In the genomic region with DNA sequence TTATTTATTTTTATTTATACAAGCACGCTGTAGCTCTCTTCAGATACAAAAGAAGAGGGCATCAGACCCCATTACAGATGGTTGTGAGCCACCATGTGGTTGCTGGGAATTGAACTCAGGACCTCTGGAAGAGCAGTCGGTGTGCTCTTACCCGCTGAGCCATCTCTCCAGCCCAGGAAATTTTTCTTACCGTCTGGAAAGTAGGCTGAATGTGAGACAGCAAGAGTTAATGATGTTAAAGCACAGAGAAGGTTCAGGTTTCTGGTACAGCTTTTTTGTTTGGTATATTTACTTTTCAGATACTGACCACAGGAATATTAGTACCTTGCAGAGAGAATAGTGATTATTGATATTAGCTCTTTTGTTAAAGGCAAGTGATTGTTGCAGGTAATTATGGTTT, we compare ENCODE assay signal across 10 mouse cellular contexts. TPM values are rescaled to one million over a fixed set of nuclear protein-coding genes. Genes with fewer than 3 reads are reported as not detected.
DNase-seq lines count a peak whose midpoint lies in the region; ATAC-seq and TF ChIP-seq lines count a peak whose summit lies in the region.
"Had no signal": no experiment of that assay in that cellular context is flagged by ENCODE, and none has a peak within 500 bp of the region (broad histone marks: within the 10 kb centered on the region; RNA-seq: fewer than 3 reads in every experiment).

No protein-coding gene starts in this region.

- TF ChIP-seq CTCF in midbrain, postnatal 0 days (IDR thresholded peaks at IDR 0.05): no peak

- WGBS in kidney, embryonic 15.5 days: 66% methylated on average over 4 of the region's 4 CpGs
- WGBS in embryonic facial prominence, embryonic 13.5 days: 50% methylated on average over 4 of the region's 4 CpGs
- 55% methylated on average over 4 of the region's 4 CpGs for WGBS in hindbrain, embryonic 16.5 days
- WGBS in midbrain, postnatal 0 days: 59% methylated on average over 4 of the region's 4 CpGs

- no peak for DNase-seq in kidney, postnatal 36 days
- DNase-seq in midbrain, postnatal 0 days (ENCODE audit: low spot score): no peak
- DNase-seq in spleen, postnatal 4 days (ENCODE audit: low spot score in 2 of 2): no peak
- no peak for DNase-seq in adrenal gland, adult 2 months
- DNase-seq: embryo, embryonic 11 days; layer of hippocampus, postnatal 36 days had no signal

- peaks cover 25% of the 10 kb centered on the region for H3K4me1 ChIP-seq in kidney, embryonic 15.5 days
- H3K4me1 ChIP-seq in embryonic facial prominence, embryonic 13.5 days: peaks cover 20% of the 10 kb centered on the region
- peaks cover 15% of the 10 kb centered on the region for H3K4me1 ChIP-seq in hindbrain, embryonic 16.5 days (ENCODE audit: control insufficient read depth, insufficient read depth, low read depth, low read length)
- peaks cover 5% of the 10 kb centered on the region; the same call in 1 of the 2 replicates for H3K4me1 ChIP-seq in midbrain, postnatal 0 days (ENCODE audit: insufficient read depth, low read length)

- H3K27me3 ChIP-seq in kidney, embryonic 15.5 days: no peaks in the 10 kb centered on the region
- no peaks in the 10 kb centered on the region for H3K27me3 ChIP-seq in embryonic facial prominence, embryonic 13.5 days
- H3K27me3 ChIP-seq in hindbrain, embryonic 16.5 days (replicated peaks; ENCODE audit: control insufficient read depth, insufficient read depth, low read length): no peaks in the 10 kb centered on the region
- H3K27me3 ChIP-seq in midbrain, postnatal 0 days (ENCODE audit: insufficient read depth, low read length): no peaks in the 10 kb centered on the region

- ATAC-seq in kidney, embryonic 15.5 days (replicated peaks; ENCODE audit: low FRiP score): no peak
- ATAC-seq in embryonic facial prominence, embryonic 13.5 days (ENCODE audit: insufficient number of reproducible peaks, insufficient read depth, low FRiP score, low TSS enrichment, low read depth): no peak
- ATAC-seq in hindbrain, embryonic 16.5 days: no peak
- no peak for ATAC-seq in midbrain, postnatal 0 days (ENCODE audit: low FRiP score)

- peak overlapping the region; percentile 93 for H3K4me2 ChIP-seq in kidney, embryonic 15.5 days
- H3K4me2 ChIP-seq in embryonic facial prominence, embryonic 13.5 days: peak overlapping the region; percentile 91
- peak overlapping the region; percentile 77 for H3K4me2 ChIP-seq in hindbrain, embryonic 16.5 days (ENCODE audit: low read length)
- H3K4me2 ChIP-seq in midbrain, postnatal 0 days (ENCODE audit: low read depth, low read length, poor library complexity, severe bottlenecking): peak overlapping the region; percentile 90

- H3K36me3 ChIP-seq in kidney, embryonic 15.5 days: peaks cover 14% of the 10 kb centered on the region
- H3K36me3 ChIP-seq in embryonic facial prominence, embryonic 13.5 days: peaks cover 12% of the 10 kb centered on the region
- H3K36me3 ChIP-seq in hindbrain, embryonic 16.5 days (ENCODE audit: control insufficient read depth, insufficient read depth, low read length): no peaks in the 10 kb centered on the region
- H3K36me3 ChIP-seq in midbrain, postnatal 0 days (ENCODE audit: insufficient read depth, low read length): no peaks in the 10 kb centered on the region

- no peak overlapping the region for H3K9ac ChIP-seq in kidney, embryonic 15.5 days
- no peak overlapping the region for H3K9ac ChIP-seq in embryonic facial prominence, embryonic 13.5 days
- H3K9ac ChIP-seq in hindbrain, embryonic 16.5 days (ENCODE audit: low read depth, low read length): no peak overlapping the region
- no peak overlapping the region for H3K9ac ChIP-seq in midbrain, postnatal 0 days (replicated peaks; ENCODE audit: low read length, poor library complexity, severe bottlenecking)

- no peak overlapping the region for H3K27ac ChIP-seq in kidney, embryonic 15.5 days
- no peak overlapping the region for H3K27ac ChIP-seq in embryonic facial prominence, embryonic 13.5 days
- H3K27ac ChIP-seq in hindbrain, embryonic 16.5 days (ENCODE audit: low read depth, low read length): no peak overlapping the region
- H3K27ac ChIP-seq in midbrain, postnatal 0 days (ENCODE audit: low read depth, low read length): no peak overlapping the region

- no peak overlapping the region for H3K4me3 ChIP-seq in kidney, embryonic 15.5 days (replicated peaks)
- H3K4me3 ChIP-seq in embryonic facial prominence, embryonic 13.5 days: peak overlapping the region; percentile 41
- peak overlapping the region; percentile 27 for H3K4me3 ChIP-seq in hindbrain, embryonic 16.5 days (ENCODE audit: low read length)
- H3K4me3 ChIP-seq in midbrain, postnatal 0 days (ENCODE audit: low read depth, low read length): peak overlapping the region; percentile 97

- H3K9me3 ChIP-seq in kidney, embryonic 15.5 days (replicated peaks): no peaks in the 10 kb centered on the region
- H3K9me3 ChIP-seq in embryonic facial prominence, embryonic 13.5 days: no peaks in the 10 kb centered on the region
- no peaks in the 10 kb centered on the region for H3K9me3 ChIP-seq in hindbrain, embryonic 16.5 days (ENCODE audit: control insufficient read depth, low read length)
- H3K9me3 ChIP-seq in midbrain, postnatal 0 days (ENCODE audit: low read length): no peaks in the 10 kb centered on the region
- H3K9me3 ChIP-seq: G1E had no signal

RNA-seq across cellular contexts. Expression of a gene that starts 3.9 kb away (rescaled TPM):
- 8.3 and 8.7 TPM in 2 replicates for polyA plus RNA-seq in kidney, embryonic 15.5 days (2015; fragmentation: Nextera tagmentation; extraction: Ambion mirVana)
- 12.9 and 14.7 TPM in 2 replicates for polyA plus RNA-seq in embryonic facial prominence, embryonic 13.5 days (2015; fragmentation: Nextera tagmentation; extraction: Ambion mirVana)
- polyA plus RNA-seq in hindbrain, embryonic 16.5 days (2015; fragmentation: Nextera tagmentation; extraction: Ambion mirVana): 10.7 and 10.8 TPM in 2 replicates
- 117 and 171 TPM in 2 replicates for total RNA-seq in midbrain, postnatal 0 days (2014; rRNA removed)
- polyA plus RNA-seq in midbrain, postnatal 0 days (2015; fragmentation: Nextera tagmentation; extraction: Ambion mirVana): 12.6 and 14.0 TPM in 2 replicates
- total RNA-seq in adrenal gland, adult 2 months (2021): 10 to 100 TPM; 71.3 to 76.2 TPM
- polyA plus RNA-seq in adrenal gland, adult 2 months (2012; rRNA removed): 25.5 and 38.3 TPM in 2 replicates

RNA-seq across cellular contexts. Expression of a gene that starts 21.6 kb away (rescaled TPM):
- polyA plus RNA-seq in kidney, embryonic 15.5 days (2015; fragmentation: Nextera tagmentation; extraction: Ambion mirVana): 82.5 and 85.7 TPM in 2 replicates
- polyA plus RNA-seq in embryonic facial prominence, embryonic 13.5 days (2015; fragmentation: Nextera tagmentation; extraction: Ambion mirVana): 67.0 and 68.3 TPM in 2 replicates
- 114 and 123 TPM in 2 replicates for polyA plus RNA-seq in hindbrain, embryonic 16.5 days (2015; fragmentation: Nextera tagmentation; extraction: Ambion mirVana)
- total RNA-seq in midbrain, postnatal 0 days (2014; rRNA removed): 89.3 and 147 TPM in 2 replicates
- polyA plus RNA-seq in midbrain, postnatal 0 days (2015; fragmentation: Nextera tagmentation; extraction: Ambion mirVana): 107 and 108 TPM in 2 replicates
- total RNA-seq in adrenal gland, adult 2 months (2021): 10 to 100 TPM; 79.1 to 86.3 TPM
- polyA plus RNA-seq in adrenal gland, adult 2 months (2012; rRNA removed): 1.6 and 2.0 TPM in 2 replicates

Comparison
In these comparisons a context has a peak if more than half of its experiments do, and no peak if none do; other contexts are left out.
1. RNA of a gene that starts 21.6 kb away (polyA plus RNA-seq): 114 to 123 TPM in hindbrain, embryonic 16.5 days, 107 to 108 TPM in midbrain, postnatal 0 days, 82.5 to 85.7 TPM in kidney, embryonic 15.5 days and 67.0 to 68.3 TPM in embryonic facial prominence, embryonic 13.5 days; 1.6 to 2.0 TPM in adrenal gland, adult 2 months; every median in the first group is over 10 times any median in the second.
2. Peak in every context shown above with its lines, with median percentiles within 50 percentile points of each other: H3K4me2 ChIP-seq.